Mouse (Mus musculus): ENCODE data around the gene Ntrk1. TPM values are rescaled to one million over a fixed set of nuclear protein-coding genes. Genes with fewer than 3 reads are reported as not detected.

Gene Ntrk1
- polyA plus RNA-seq, 1 experiment from 2014 or later = 5.4 TPM

GRCm38 (mm10) chr3:87778283-87778682 lies 16.7 kb downstream of the Ntrk1 start:
- peaks cover 11% of the 10 kb centered on the region for H3K27me3 ChIP-seq (ENCODE audit: control insufficient read depth, insufficient read depth, low read length)
- ATAC-seq (ENCODE audit: low FRiP score, low TSS enrichment) = no peak
- no peaks in the 10 kb centered on the region for H3K9me3 ChIP-seq (ENCODE audit: control insufficient read depth, low read length)
- H3K4me1 ChIP-seq (ENCODE audit: control insufficient read depth, insufficient read depth, low read length) = peaks cover 7% of the 10 kb centered on the region; the same call in 1 of the 2 replicates
- WGBS = 56% methylated on average over 23 of the region's 23 CpGs
- no peaks in the 10 kb centered on the region for H3K36me3 ChIP-seq (ENCODE audit: control insufficient read depth, insufficient read depth, low read length)
- H3K4me2 ChIP-seq (replicated peaks; ENCODE audit: low read depth, low read length) = no peak overlapping the region
- H3K4me3 ChIP-seq (ENCODE audit: low read length) = no peak overlapping the region
- no peak overlapping the region for H3K27ac ChIP-seq (ENCODE audit: low read depth, low read length)
- H3K9ac ChIP-seq (ENCODE audit: low read depth, low read length) = peak overlapping the region; percentile 23

DNA sequence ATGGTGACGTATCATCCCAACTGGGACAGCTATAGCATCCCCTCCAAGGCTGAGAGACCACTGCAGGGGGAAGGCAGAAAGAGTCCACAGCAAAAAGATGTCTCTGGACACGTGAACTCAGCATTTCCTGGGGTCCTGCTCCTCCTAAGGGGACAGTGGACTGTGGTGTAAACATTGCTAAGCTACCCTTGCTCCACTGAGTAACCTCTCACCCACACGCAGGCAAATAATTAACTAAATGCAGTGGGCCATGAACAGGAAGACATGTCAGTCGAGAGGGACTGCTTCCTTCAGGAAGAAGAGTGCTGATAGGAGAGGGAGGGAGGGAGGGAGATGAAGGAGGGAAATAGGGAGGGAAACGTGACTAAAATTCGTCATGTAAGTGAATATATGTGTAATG lies 23.9 kb downstream of the Ntrk1 start:
- no peak for ATAC-seq (ENCODE audit: low FRiP score, low TSS enrichment)
- 25% methylated on average over 6 of the region's 6 CpGs for WGBS
- Histone ChIP-seq H3K27ac (ENCODE audit: low read depth, low read length) (no peak overlapping the region), H3K27me3 (ENCODE audit: control insufficient read depth, insufficient read depth, low read length) (no peaks in the 10 kb centered on the region; the same call in 1 of the 2 replicates), H3K9ac (ENCODE audit: low read depth, low read length) (no peak overlapping the region), H3K4me2 (replicated peaks; ENCODE audit: low read depth, low read length) (no peak overlapping the region), H3K4me1 (ENCODE audit: control insufficient read depth, insufficient read depth, low read length) (peaks cover 34% of the 10 kb centered on the region), H3K36me3 (ENCODE audit: control insufficient read depth, insufficient read depth, low read length) (no peaks in the 10 kb centered on the region), H3K9me3 (ENCODE audit: control insufficient read depth, low read length) (no peaks in the 10 kb centered on the region), H3K4me3 (ENCODE audit: low read length) (no peak overlapping the region)

- no peak overlapping the region for H3K9ac ChIP-seq (ENCODE audit: low read depth, low read length)
- H3K27ac ChIP-seq (ENCODE audit: low read depth, low read length) = no peak overlapping the region
- H3K27me3 ChIP-seq (ENCODE audit: control insufficient read depth, insufficient read depth, low read length) = no peaks in the 10 kb centered on the region; the same call in 1 of the 2 replicates
- H3K36me3 ChIP-seq (ENCODE audit: control insufficient read depth, insufficient read depth, low read length) = no peaks in the 10 kb centered on the region
- peaks cover 42% of the 10 kb centered on the region for H3K4me1 ChIP-seq (ENCODE audit: control insufficient read depth, insufficient read depth, low read length)
- no peaks in the 10 kb centered on the region for H3K9me3 ChIP-seq (ENCODE audit: control insufficient read depth, low read length)
- WGBS = under 1% methylated on average over 4 of the region's 4 CpGs
- no peak overlapping the region for H3K4me2 ChIP-seq (replicated peaks; ENCODE audit: low read depth, low read length)
- no peak for ATAC-seq (ENCODE audit: low FRiP score, low TSS enrichment)
- H3K4me3 ChIP-seq (ENCODE audit: low read length) = no peak overlapping the region
Measured at GRCm38 (mm10) chr3:87770280-87770679, 24.7 kb downstream of the Ntrk1 start.

GRCm38 (mm10) chr3:87769506-87769905 lies 25.5 kb downstream of the Ntrk1 start:
- H3K27me3 ChIP-seq (ENCODE audit: control insufficient read depth, insufficient read depth, low read length) = no peaks in the 10 kb centered on the region; the same call in 1 of the 2 replicates
- ATAC-seq (ENCODE audit: low FRiP score, low TSS enrichment) = no peak
- H3K4me1 ChIP-seq (ENCODE audit: control insufficient read depth, insufficient read depth, low read length) = peaks cover 50% of the 10 kb centered on the region
- H3K4me3 ChIP-seq (ENCODE audit: low read length) = no peak overlapping the region
- H3K4me2 ChIP-seq (replicated peaks; ENCODE audit: low read depth, low read length) = no peak overlapping the region
- no peaks in the 10 kb centered on the region for H3K36me3 ChIP-seq (ENCODE audit: control insufficient read depth, insufficient read depth, low read length)
- H3K9ac ChIP-seq (ENCODE audit: low read depth, low read length) = no peak overlapping the region
- 84% methylated on average over 8 of the region's 8 CpGs for WGBS
- no peak overlapping the region for H3K27ac ChIP-seq (ENCODE audit: low read depth, low read length)
- H3K9me3 ChIP-seq (ENCODE audit: control insufficient read depth, low read length) = no peaks in the 10 kb centered on the region

- Histone ChIP-seq H3K4me3 (ENCODE audit: low read length) (peak overlapping the region; percentile 56), H3K9ac (ENCODE audit: low read depth, low read length) (peak overlapping the region; percentile 70), H3K27ac (ENCODE audit: low read depth, low read length) (peak overlapping the region; percentile 89), H3K9me3 (ENCODE audit: control insufficient read depth, low read length) (no peaks in the 10 kb centered on the region), H3K4me2 (replicated peaks; ENCODE audit: low read depth, low read length) (peak overlapping the region; percentile 65), H3K36me3 (ENCODE audit: control insufficient read depth, insufficient read depth, low read length) (no peaks in the 10 kb centered on the region), H3K4me1 (ENCODE audit: control insufficient read depth, insufficient read depth, low read length) (peaks cover 56% of the 10 kb centered on the region), H3K27me3 (ENCODE audit: control insufficient read depth, insufficient read depth, low read length) (no peaks in the 10 kb centered on the region)
- peak; percentile 75 for ATAC-seq (ENCODE audit: low FRiP score, low TSS enrichment)
- under 1% methylated on average over 33 of the region's 37 CpGs for WGBS
Measured at GRCm38 (mm10) chr3:87768844-87769243, 26.1 kb downstream of the Ntrk1 start.

DNA sequence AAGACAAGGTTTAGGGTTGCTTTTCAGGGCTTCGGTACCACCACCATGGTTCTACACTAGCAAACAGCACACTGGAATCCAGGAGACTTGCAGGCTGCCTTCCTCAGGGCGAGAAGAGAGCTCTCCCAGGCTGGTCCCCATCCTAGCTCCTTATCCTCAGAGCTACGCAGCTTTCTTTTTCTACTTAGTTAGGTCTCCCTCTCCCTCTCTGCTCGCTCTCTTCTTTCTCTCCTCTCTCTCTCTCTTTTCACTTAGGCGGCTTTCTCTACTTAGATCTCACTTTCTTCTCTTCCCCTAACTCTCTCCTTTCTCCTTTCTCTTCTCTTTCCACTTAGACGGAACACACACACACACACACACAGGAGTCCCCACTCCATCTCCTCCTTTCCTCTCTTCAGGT lies 26.5 kb downstream of the Ntrk1 start:
- H3K27ac ChIP-seq (ENCODE audit: low read depth, low read length) = peak overlapping the region; percentile 89
- H3K9me3 ChIP-seq (ENCODE audit: control insufficient read depth, low read length) = no peaks in the 10 kb centered on the region
- peak overlapping the region; percentile 56 for H3K4me3 ChIP-seq (ENCODE audit: low read length)
- ATAC-seq (ENCODE audit: low FRiP score, low TSS enrichment) = no peak
- H3K4me1 ChIP-seq (ENCODE audit: control insufficient read depth, insufficient read depth, low read length) = peaks cover 61% of the 10 kb centered on the region
- 45% methylated on average over 6 of the region's 6 CpGs for WGBS
- H3K27me3 ChIP-seq (ENCODE audit: control insufficient read depth, insufficient read depth, low read length) = no peaks in the 10 kb centered on the region
- H3K4me2 ChIP-seq (replicated peaks; ENCODE audit: low read depth, low read length) = peak overlapping the region; percentile 65
- H3K36me3 ChIP-seq (ENCODE audit: control insufficient read depth, insufficient read depth, low read length) = no peaks in the 10 kb centered on the region
- H3K9ac ChIP-seq (ENCODE audit: low read depth, low read length) = peak overlapping the region; percentile 70

- Histone ChIP-seq H3K27me3 (ENCODE audit: control insufficient read depth, insufficient read depth, low read length) (no peaks in the 10 kb centered on the region), H3K36me3 (ENCODE audit: control insufficient read depth, insufficient read depth, low read length) (no peaks in the 10 kb centered on the region), H3K9ac (ENCODE audit: low read depth, low read length) (peak overlapping the region; percentile 70), H3K4me2 (replicated peaks; ENCODE audit: low read depth, low read length) (peak overlapping the region; percentile 65), H3K4me3 (ENCODE audit: low read length) (peak overlapping the region; percentile 56), H3K4me1 (ENCODE audit: control insufficient read depth, insufficient read depth, low read length) (peaks cover 67% of the 10 kb centered on the region), H3K27ac (ENCODE audit: low read depth, low read length) (peak overlapping the region; percentile 89), H3K9me3 (ENCODE audit: control insufficient read depth, low read length) (no peaks in the 10 kb centered on the region)
- WGBS = 25% methylated on average over 8 of the region's 8 CpGs
- peak; percentile 36 for ATAC-seq (ENCODE audit: low FRiP score, low TSS enrichment)
Measured at GRCm38 (mm10) chr3:87767764-87768163, 27.2 kb downstream of the Ntrk1 start.

DNA sequence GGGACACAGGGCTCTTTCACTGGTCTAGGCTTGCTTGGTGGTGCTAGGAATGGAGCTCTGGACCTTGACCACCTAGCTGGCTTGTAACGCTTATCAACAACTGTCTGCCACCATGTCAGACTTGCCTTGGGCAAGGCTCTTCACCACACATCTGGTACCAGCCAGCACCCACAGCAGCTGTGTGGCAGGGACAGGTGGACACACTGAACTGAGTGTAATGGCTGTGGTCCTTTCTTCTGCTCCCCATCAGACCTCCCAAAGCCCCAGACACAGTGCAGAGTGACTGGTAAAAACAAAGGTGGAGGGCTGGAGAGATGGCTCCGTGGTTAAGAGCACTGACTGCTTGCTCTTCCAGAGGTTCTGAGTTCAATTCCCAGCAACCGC lies 28.7 kb downstream of the Ntrk1 start:
- peak overlapping the region; percentile 23; the same call in 1 of the 2 replicates for H3K9ac ChIP-seq (ENCODE audit: low read depth, low read length)
- peaks cover 73% of the 10 kb centered on the region for H3K4me1 ChIP-seq (ENCODE audit: control insufficient read depth, insufficient read depth, low read length)
- no peaks in the 10 kb centered on the region for H3K36me3 ChIP-seq (ENCODE audit: control insufficient read depth, insufficient read depth, low read length)
- 81% methylated on average over 3 of the region's 3 CpGs for WGBS
- H3K27ac ChIP-seq (ENCODE audit: low read depth, low read length) = peak overlapping the region; percentile 95; the same call in 1 of the 2 replicates
- no peaks in the 10 kb centered on the region for H3K9me3 ChIP-seq (ENCODE audit: control insufficient read depth, low read length)
- no peak for ATAC-seq (ENCODE audit: low FRiP score, low TSS enrichment)
- H3K4me2 ChIP-seq (replicated peaks; ENCODE audit: low read depth, low read length) = peak overlapping the region; percentile 31; the same call in 1 of the 2 replicates
- no peaks in the 10 kb centered on the region for H3K27me3 ChIP-seq (ENCODE audit: control insufficient read depth, insufficient read depth, low read length)
- H3K4me3 ChIP-seq (ENCODE audit: low read length) = no peak overlapping the region

DNA sequence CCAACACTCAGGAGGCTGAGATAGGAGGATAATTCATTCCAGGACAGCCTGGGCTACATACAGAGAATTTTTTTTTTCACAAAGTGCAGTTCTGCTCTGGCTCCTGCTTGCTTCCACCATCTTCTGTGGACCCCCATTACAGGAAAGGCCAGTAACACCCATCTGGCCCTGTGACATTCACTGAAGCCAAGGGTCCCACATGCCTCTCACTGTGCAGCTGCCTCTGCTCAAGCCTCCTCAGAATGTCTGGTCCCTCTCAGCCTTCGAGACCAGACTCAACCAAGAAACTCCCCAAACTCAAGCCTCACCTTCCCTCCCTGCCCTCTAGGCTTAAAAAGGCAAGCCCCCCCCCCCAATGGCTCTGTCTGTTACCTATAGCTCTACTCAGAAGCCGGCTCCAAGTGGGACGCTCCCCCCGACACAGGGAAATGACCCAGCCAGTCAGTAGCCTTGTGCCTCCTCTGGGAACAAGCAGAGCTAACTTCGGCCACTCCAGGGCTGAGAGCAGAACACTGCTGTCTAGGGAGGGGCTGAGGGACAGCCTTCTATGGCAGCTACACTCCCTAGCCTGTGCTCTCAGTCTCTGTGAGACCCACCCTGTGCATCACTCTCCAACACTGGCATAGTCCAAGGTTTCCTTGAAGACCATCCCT lies 29.2 kb downstream of the Ntrk1 start:
- Histone ChIP-seq H3K9ac (ENCODE audit: low read depth, low read length) (peak overlapping the region; percentile 23; the same call in 1 of the 2 replicates), H3K4me3 (ENCODE audit: low read length) (no peak overlapping the region; the same call in 1 of the 2 replicates), H3K4me2 (replicated peaks; ENCODE audit: low read depth, low read length) (peak overlapping the region; percentile 31), H3K27me3 (ENCODE audit: control insufficient read depth, insufficient read depth, low read length) (no peaks in the 10 kb centered on the region), H3K9me3 (ENCODE audit: control insufficient read depth, low read length) (no peaks in the 10 kb centered on the region), H3K36me3 (ENCODE audit: control insufficient read depth, insufficient read depth, low read length) (no peaks in the 10 kb centered on the region), H3K4me1 (ENCODE audit: control insufficient read depth, insufficient read depth, low read length) (peaks cover 68% of the 10 kb centered on the region), H3K27ac (ENCODE audit: low read depth, low read length) (peak overlapping the region; percentile 95)
- WGBS = 70% methylated on average over 5 of the region's 5 CpGs
- no peak for ATAC-seq (ENCODE audit: low FRiP score, low TSS enrichment)
